Mouse (Mus musculus): ENCODE data around the gene Tm4sf4.

- no peak for TF ChIP-seq CTCF (IDR thresholded peaks at IDR 0.05; ENCODE audit: extremely low read depth, insufficient read depth, insufficient read length, insufficient replicate concordance)
- TF ChIP-seq POLR2A (IDR thresholded peaks at IDR 0.05; ENCODE audit: low read depth, low read length), result no peak
Measured at GRCm38 (mm10) chr3:57447889-57448288, 22.8 kb downstream of the Tm4sf4 start.
